Mouse (Mus musculus): ENCODE results near the gene Zfr2.

DNA sequence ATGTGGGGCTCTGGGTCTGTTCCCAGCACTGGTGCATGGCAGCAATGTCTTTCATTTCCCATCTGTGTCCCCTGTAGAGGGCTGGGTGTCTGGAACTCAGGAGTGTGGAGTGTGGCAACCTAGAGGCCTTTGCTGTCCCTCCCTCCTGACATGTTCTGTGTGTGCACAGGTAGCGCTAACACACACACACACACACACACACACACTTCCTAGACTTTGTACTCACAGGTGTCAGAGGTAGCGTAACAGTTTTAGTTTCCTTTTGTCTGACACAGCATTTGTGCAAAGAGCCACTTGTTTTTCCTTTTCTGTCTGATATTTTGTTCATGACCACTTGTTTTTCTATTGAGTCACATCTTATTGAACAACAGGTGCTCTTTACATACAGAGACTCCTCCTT is 14.8 kb downstream of the Zfr2 start:
- TF ChIP-seq POLR2A (IDR thresholded peaks at IDR 0.05; ENCODE audit: control insufficient read depth, low read depth, low read length) (no peak), CTCF (IDR thresholded peaks at IDR 0.05; ENCODE audit: control insufficient read depth, insufficient read depth, insufficient replicate concordance, low read depth, low read length) (no peak)

Measured in testis, adult 2 months (tissue).